Comparison of ENCODE assay signal across 8 mouse cellular contexts in genomic region chr7:7277966-7278567, GRCm38 (mm10). TPM values are rescaled to one million over a fixed set of nuclear protein-coding genes. Genes with fewer than 3 reads are reported as not detected.
DNase-seq lines count a peak whose midpoint lies in the region; ATAC-seq lines count a peak whose summit lies in the region.
"Not testable (repeated sequence)": the region's sequence is repeated elsewhere in the genome, so short reads cannot be mapped to it uniquely, and the experiment has no call there.

Gene Gm45844, minus strand, starts transcription at chr7:7278289.

- peaks cover 16% of the 10 kb centered on the region for H3K36me3 ChIP-seq in hindbrain, embryonic 14.5 days (replicated peaks; ENCODE audit: control insufficient read depth, insufficient read depth)

- peak within 1 kb of the TSS; percentile 66 for H3K27ac ChIP-seq in hindbrain, embryonic 14.5 days

- H3K4me2 ChIP-seq in hindbrain, embryonic 14.5 days (replicated peaks), result peak within 1 kb of the TSS; percentile 47

- H3K4me1 ChIP-seq in hindbrain, embryonic 14.5 days (replicated peaks; ENCODE audit: control insufficient read depth, insufficient read depth, low read length), result not testable (repeated sequence)

- H3K4me3 ChIP-seq in hindbrain, embryonic 14.5 days (replicated peaks; ENCODE audit: low read length), result peak within 1 kb of the TSS; percentile 36

- 40% methylated on average over 45 of the region's 45 CpGs for WGBS in hindbrain, embryonic 14.5 days

- peak; percentile 64 for DNase-seq in MEL-GATA-1-ER (ENCODE audit: extremely low read depth, low read depth)
- peak; percentile 93 to 95 for DNase-seq in cerebellum, postnatal 14 days
- peak; percentile 83 to 84 for DNase-seq in frontal cortex, postnatal 25 days (ENCODE audit: low spot score in 2 of 2)
- peak; percentile 82 for DNase-seq in hindbrain, embryonic 14.5 days (ENCODE audit: low spot score)
- DNase-seq in left cerebral cortex, adult 11 months (ENCODE audit: low spot score), result peak; percentile 91
- DNase-seq in lung, postnatal 36 days, result peak; percentile 91
- peak; percentile 67 for DNase-seq in retina, embryonic 14.5 days (ENCODE audit: low spot score)
- DNase-seq in thymus, postnatal 36 days, result peak; percentile 87 to 90

- ATAC-seq in hindbrain, embryonic 14.5 days (ENCODE audit: low FRiP score), result peak; percentile 99

- not testable (repeated sequence) for H3K9me3 ChIP-seq in hindbrain, embryonic 14.5 days (ENCODE audit: control insufficient read depth, low read length)

- H3K9ac ChIP-seq in hindbrain, embryonic 14.5 days, result peak within 1 kb of the TSS; percentile 54

- not testable (repeated sequence) for H3K27me3 ChIP-seq in hindbrain, embryonic 14.5 days (ENCODE audit: control insufficient read depth, insufficient read depth, low read length)

RNA-seq across cellular contexts. Expression of gene Gm45844, which starts in this region (rescaled TPM):
- polyA plus RNA-seq in hindbrain, embryonic 14.5 days (2014; fragmentation: Nextera tagmentation; extraction: Ambion mirVana), result 10.1 and 11.9 TPM in 2 replicates

Comparison
In these comparisons a context has a peak if more than half of its experiments do, and no peak if none do; other contexts are left out.
1. Peak in every context shown above with its lines: DNase-seq, ATAC-seq, H3K4me3 ChIP-seq and H3K27ac ChIP-seq.